Mouse (Mus musculus): ENCODE results near the gene Clint1.

- no peak for TF ChIP-seq GATA1 (IDR thresholded peaks at IDR 0.05; ENCODE audit: low read length)
- TF ChIP-seq TAL1 (IDR thresholded peaks at IDR 0.05; ENCODE audit: low read length) = no peak
Measured at GRCm38 (mm10) chr11:45854381-45854780, 2.5 kb downstream of the Clint1 start.

Measured in erythroblast, embryonic 14.5 days (primary cell).